Mouse (Mus musculus): ENCODE results near the gene Gimap9.

GRCm38 (mm10) chr6:48647611-48648010 lies 28.3 kb upstream of the Gimap9 start:
- TF ChIP-seq CTCF (IDR thresholded peaks at IDR 0.05; ENCODE audit: insufficient read depth, low read depth, low read length) (no peak), POLR2A (IDR thresholded peaks at IDR 0.05; ENCODE audit: insufficient read depth, low read depth, low read length) (no peak)
